Mouse (Mus musculus): ENCODE measurements at regions not wholly inside any gene's neighbourhood (a gene's known extent, or its start where the extent isn't known, plus 50 kb on each side); places are given as distances from the start of the nearest gene placed in this dataset.

- TF ChIP-seq CTCF (IDR thresholded peaks at IDR 0.05; ENCODE audit: low read depth) = no peak
- H3K9ac ChIP-seq (ENCODE audit: low read depth, low read length) = no peak overlapping the region
- H3K9me3 ChIP-seq (ENCODE audit: control insufficient read depth) = no peaks in the 10 kb centered on the region
- no peak overlapping the region for H3K27ac ChIP-seq (ENCODE audit: low read depth, low read length)
- no peak overlapping the region for H3K4me3 ChIP-seq (ENCODE audit: low read depth, low read length)
- H3K4me1 ChIP-seq (replicated peaks; ENCODE audit: control insufficient read depth, insufficient read depth, low read length) = no peaks in the 10 kb centered on the region
- no peak overlapping the region for H3K4me2 ChIP-seq (replicated peaks; ENCODE audit: low read depth)
- H3K27me3 ChIP-seq (replicated peaks; ENCODE audit: control insufficient read depth, insufficient read depth, low read length) = no peaks in the 10 kb centered on the region
- H3K36me3 ChIP-seq (ENCODE audit: control insufficient read depth, insufficient read depth) = no peaks in the 10 kb centered on the region
- WGBS = 72% methylated on average over 1 of the region's 1 CpGs
- no peak for ATAC-seq
Measured at GRCm38 (mm10) chr10:43650449-43650848, 72.4 kb downstream of the Cd24a start.

- Histone ChIP-seq H3K27me3 (replicated peaks; ENCODE audit: control insufficient read depth, insufficient read depth, low read length) (no peaks in the 10 kb centered on the region), H3K4me3 (ENCODE audit: low read depth, low read length) (no peak overlapping the region), H3K4me1 (replicated peaks; ENCODE audit: control insufficient read depth, insufficient read depth, low read length) (no peaks in the 10 kb centered on the region), H3K36me3 (ENCODE audit: control insufficient read depth, insufficient read depth) (no peaks in the 10 kb centered on the region), H3K9ac (ENCODE audit: low read depth, low read length) (no peak overlapping the region), H3K4me2 (replicated peaks; ENCODE audit: low read depth) (no peak overlapping the region), H3K9me3 (ENCODE audit: control insufficient read depth) (no peaks in the 10 kb centered on the region), H3K27ac (ENCODE audit: low read depth, low read length) (no peak overlapping the region)
- ATAC-seq = no peak
- WGBS = 62% methylated on average over 5 of the region's 5 CpGs
- TF ChIP-seq CTCF (IDR thresholded peaks at IDR 0.05; ENCODE audit: low read depth) = no peak
Measured at GRCm38 (mm10) chr10:43651505-43651904, 73.4 kb downstream of the Cd24a start.

- no peaks in the 10 kb centered on the region for H3K4me1 ChIP-seq (replicated peaks; ENCODE audit: control insufficient read depth, insufficient read depth, low read length)
- ATAC-seq = no peak
- no peak overlapping the region for H3K27ac ChIP-seq (ENCODE audit: low read depth, low read length)
- no peaks in the 10 kb centered on the region for H3K9me3 ChIP-seq (ENCODE audit: control insufficient read depth)
- no peak for TF ChIP-seq CTCF (IDR thresholded peaks at IDR 0.05; ENCODE audit: low read depth)
- 50% methylated on average over 13 of the region's 13 CpGs for WGBS
- no peak overlapping the region for H3K4me2 ChIP-seq (replicated peaks; ENCODE audit: low read depth)
- no peak overlapping the region for H3K4me3 ChIP-seq (ENCODE audit: low read depth, low read length)
- no peaks in the 10 kb centered on the region for H3K36me3 ChIP-seq (ENCODE audit: control insufficient read depth, insufficient read depth)
- no peak overlapping the region for H3K9ac ChIP-seq (ENCODE audit: low read depth, low read length)
- no peaks in the 10 kb centered on the region for H3K27me3 ChIP-seq (replicated peaks; ENCODE audit: control insufficient read depth, insufficient read depth, low read length)
Measured at GRCm38 (mm10) chr10:43651915-43652314, 73.8 kb downstream of the Cd24a start.

- WGBS = 56% methylated on average over 8 of the region's 8 CpGs
- ATAC-seq = no peak
Measured at GRCm38 (mm10) chr10:43655082-43655671, 77.1 kb downstream of the Cd24a start.

GRCm38 (mm10) chr10:43655680-43656079, 77.6 kb downstream of the Cd24a start:
- no peak for ATAC-seq
- Histone ChIP-seq H3K4me2 (replicated peaks; ENCODE audit: low read depth) (no peak overlapping the region), H3K9me3 (ENCODE audit: control insufficient read depth) (no peaks in the 10 kb centered on the region), H3K4me1 (replicated peaks; ENCODE audit: control insufficient read depth, insufficient read depth, low read length) (no peaks in the 10 kb centered on the region), H3K9ac (ENCODE audit: low read depth, low read length) (no peak overlapping the region), H3K36me3 (ENCODE audit: control insufficient read depth, insufficient read depth) (no peaks in the 10 kb centered on the region), H3K27me3 (replicated peaks; ENCODE audit: control insufficient read depth, insufficient read depth, low read length) (no peaks in the 10 kb centered on the region), H3K27ac (ENCODE audit: low read depth, low read length) (no peak overlapping the region), H3K4me3 (ENCODE audit: low read depth, low read length) (no peak overlapping the region)
- 71% methylated on average over 2 of the region's 2 CpGs for WGBS
- no peak for TF ChIP-seq CTCF (IDR thresholded peaks at IDR 0.05; ENCODE audit: low read depth)

More at GRCm38 (mm10) chr10:43655082-43655671, 77.1 kb downstream of the Cd24a start:
- Histone ChIP-seq H3K9ac (ENCODE audit: low read depth, low read length) (no peak overlapping the region), H3K4me3 (ENCODE audit: low read depth, low read length) (no peak overlapping the region), H3K36me3 (ENCODE audit: control insufficient read depth, insufficient read depth) (no peaks in the 10 kb centered on the region), H3K4me2 (replicated peaks; ENCODE audit: low read depth) (no peak overlapping the region), H3K27me3 (replicated peaks; ENCODE audit: control insufficient read depth, insufficient read depth, low read length) (no peaks in the 10 kb centered on the region), H3K4me1 (replicated peaks; ENCODE audit: control insufficient read depth, insufficient read depth, low read length) (no peaks in the 10 kb centered on the region), H3K9me3 (ENCODE audit: control insufficient read depth) (no peaks in the 10 kb centered on the region), H3K27ac (ENCODE audit: low read depth, low read length) (no peak overlapping the region)
- TF ChIP-seq CTCF (IDR thresholded peaks at IDR 0.05; ENCODE audit: low read depth) = no peak

GRCm38 (mm10) chr10:43656207-43656606, 78.1 kb downstream of the Cd24a start:
- Histone ChIP-seq H3K9me3 (ENCODE audit: control insufficient read depth) (no peaks in the 10 kb centered on the region), H3K27ac (ENCODE audit: low read depth, low read length) (no peak overlapping the region), H3K36me3 (ENCODE audit: control insufficient read depth, insufficient read depth) (no peaks in the 10 kb centered on the region), H3K4me1 (replicated peaks; ENCODE audit: control insufficient read depth, insufficient read depth, low read length) (no peaks in the 10 kb centered on the region), H3K4me2 (replicated peaks; ENCODE audit: low read depth) (no peak overlapping the region), H3K27me3 (replicated peaks; ENCODE audit: control insufficient read depth, insufficient read depth, low read length) (no peaks in the 10 kb centered on the region), H3K4me3 (ENCODE audit: low read depth, low read length) (no peak overlapping the region), H3K9ac (ENCODE audit: low read depth, low read length) (no peak overlapping the region)
- whole genome bisulfite sequencing = 74% methylated on average over 2 of the region's 2 CpGs
- no peak for TF ChIP-seq CTCF (IDR thresholded peaks at IDR 0.05; ENCODE audit: low read depth)
- no peak for ATAC-seq
